Mouse (Mus musculus) liver, embryonic 13.5 days (tissue): ENCODE measurements around the gene Dhx33. TPM values are rescaled to one million over a fixed set of nuclear protein-coding genes. Genes with fewer than 3 reads are reported as not detected.

Experiments
- ATAC-seq: fragments of 200-750 bp; cut with Nextera tagmentation; 2 replicates; pipeline ENCODE4 v1.8.0; 2017; ENCODE audit warnings: low read depth, mild to moderate bottlenecking, moderate number of reproducible peaks, moderate library complexity
- DNase-seq: peaks from one replicate; pipeline ENCODE4 v3.0.0; 2022
- H3K27ac ChIP-seq: fragments of 300-500 bp; sonication (generic); 2 replicates; pipeline ENCODE4 v1.5.1; 2015; ENCODE audit warnings: moderate library complexity, mild to moderate bottlenecking, inconsistent platforms
- H3K27me3 ChIP-seq: fragments of 300-500 bp; sonication (generic); 2 replicates; pipeline ENCODE4 v1.6.1; 2015; ENCODE audit warnings: mild to moderate bottlenecking, inconsistent platforms
- H3K36me3 ChIP-seq: fragments of 300-500 bp; sonication (generic); 2 replicates; pipeline ENCODE4 v1.6.1; 2015; ENCODE audit warnings: mild to moderate bottlenecking, inconsistent platforms
- H3K4me1 ChIP-seq: fragments of 300-500 bp; sonication (generic); replicated peaks from 2 replicates; pipeline ENCODE4 v1.6.1; 2015; ENCODE audit warnings: inconsistent platforms
- H3K4me2 ChIP-seq: fragments of 300-500 bp; sonication (generic); 2 replicates; pipeline ENCODE4 v1.6.1; 2015; ENCODE audit warnings: inconsistent platforms, mild to moderate bottlenecking, moderate library complexity
- H3K4me3 ChIP-seq: fragments of 300-500 bp; sonication (generic); replicated peaks from 2 replicates; pipeline ENCODE4 v1.5.1; 2015; ENCODE audit warnings: mild to moderate bottlenecking, inconsistent platforms
- H3K9ac ChIP-seq: fragments of 300-500 bp; sonication (generic); 2 replicates; pipeline ENCODE4 v1.6.1; 2015; ENCODE audit warnings: mild to moderate bottlenecking, inconsistent platforms
- H3K9me3 ChIP-seq: fragments of 300-500 bp; sonication (generic); replicated peaks from 2 replicates; pipeline ENCODE4 v1.6.1; 2016; ENCODE audit warnings: inconsistent platforms
- WGBS: fragments of 180-500 bp; shearing (Covaris S2); methylation state at CpG from one replicate; pipeline ENCODE4 v1.1.7; 2015; ENCODE audit not compliant: insufficient replicate concordance; 5-methylcytosine and 5-hydroxymethylcytosine counted together
- polyA plus RNA-seq: library from polyadenylated mRNA; unstranded; fragments of >200 nt; fragmentation: Nextera tagmentation; extraction: Ambion mirVana; gene quantifications from 2 replicates; pipeline ENCODE4 v1.2.1, GENCODE M21; 2015

Dhx33 gene
- polyA plus RNA-seq, 1 experiment from 2014 or later: 7.5 TPM

- H3K4me3 ChIP-seq: no peak overlapping the region
- H3K27me3 ChIP-seq: no peaks in the 10 kb centered on the region
- DNase-seq (no peak), ATAC-seq (peak; percentile 23; the same call in 1 of the 2 replicates)
- WGBS: 43% methylated on average over 5 of the region's 5 CpGs
- H3K4me1 ChIP-seq: peaks cover 26% of the 10 kb centered on the region
- no peaks in the 10 kb centered on the region for H3K9me3 ChIP-seq
- no peak overlapping the region for H3K27ac ChIP-seq
- H3K36me3 ChIP-seq: peaks cover 95% of the 10 kb centered on the region
- H3K9ac ChIP-seq: no peak overlapping the region
- no peak overlapping the region for H3K4me2 ChIP-seq
Observed at GRCm38 (mm10) chr11:70960786-70961554, 43.3 kb downstream of the Dhx33 start.

GRCm38 (mm10) chr11:70954711-70955110 lies 49.5 kb downstream of the Dhx33 start:
- H3K4me3 ChIP-seq: no peak overlapping the region
- H3K27me3 ChIP-seq: no peaks in the 10 kb centered on the region
- no peak overlapping the region for H3K9ac ChIP-seq
- whole genome bisulfite sequencing: 79% methylated on average over 4 of the region's 4 CpGs
- no peak overlapping the region for H3K4me2 ChIP-seq
- peaks cover 96% of the 10 kb centered on the region for H3K36me3 ChIP-seq
- H3K4me1 ChIP-seq: no peaks in the 10 kb centered on the region
- DNase-seq (no peak), ATAC-seq (no peak)
- H3K9me3 ChIP-seq: no peaks in the 10 kb centered on the region
- H3K27ac ChIP-seq: no peak overlapping the region

- Histone ChIP-seq H3K4me2 (no peak overlapping the region), H3K27ac (no peak overlapping the region), H3K36me3 (peaks cover 87% of the 10 kb centered on the region), H3K4me1 (no peaks in the 10 kb centered on the region), H3K4me3 (no peak overlapping the region), H3K9ac (no peak overlapping the region), H3K27me3 (no peaks in the 10 kb centered on the region), H3K9me3 (no peaks in the 10 kb centered on the region)
- WGBS: 81% methylated on average over 4 of the region's 4 CpGs
- ATAC-seq (no peak), DNase-seq (no peak)
Observed at GRCm38 (mm10) chr11:70944935-70945817, 59.1 kb downstream of the Dhx33 start.

- no peak for DNase-seq
- Histone ChIP-seq H3K9ac (no peak overlapping the region), H3K27me3 (no peaks in the 10 kb centered on the region), H3K4me2 (no peak overlapping the region), H3K36me3 (peaks cover 83% of the 10 kb centered on the region), H3K27ac (no peak overlapping the region), H3K4me1 (no peaks in the 10 kb centered on the region), H3K9me3 (no peaks in the 10 kb centered on the region), H3K4me3 (no peak overlapping the region)
- WGBS: 93% methylated on average over 7 of the region's 7 CpGs
- ATAC-seq: no peak
Observed at GRCm38 (mm10) chr11:70943651-70944050, 60.6 kb downstream of the Dhx33 start.

- ATAC-seq (no peak), DNase-seq (no peak)
- Histone ChIP-seq H3K36me3 (peaks cover 82% of the 10 kb centered on the region), H3K4me2 (no peak overlapping the region), H3K27me3 (no peaks in the 10 kb centered on the region), H3K4me1 (no peaks in the 10 kb centered on the region), H3K9me3 (no peaks in the 10 kb centered on the region), H3K9ac (no peak overlapping the region), H3K27ac (no peak overlapping the region), H3K4me3 (no peak overlapping the region)
- 89% methylated on average over 1 of the region's 1 CpGs for WGBS
Observed at GRCm38 (mm10) chr11:70942596-70942995, 61.6 kb downstream of the Dhx33 start.

GRCm38 (mm10) chr11:70935316-70935715 lies 68.9 kb downstream of the Dhx33 start:
- Histone ChIP-seq H3K9ac (no peak overlapping the region), H3K27me3 (no peaks in the 10 kb centered on the region), H3K4me2 (no peak overlapping the region), H3K36me3 (peaks cover 65% of the 10 kb centered on the region), H3K4me1 (no peaks in the 10 kb centered on the region), H3K4me3 (no peak overlapping the region), H3K27ac (no peak overlapping the region), H3K9me3 (no peaks in the 10 kb centered on the region)
- DNase-seq (no peak), ATAC-seq (no peak)
- 86% methylated on average over 7 of the region's 7 CpGs for WGBS

Other genes with a start within 250 kb of the Dhx33 start
- gene Zfp3, start 240.2 kb downstream of the Dhx33 start, polyA plus RNA-seq: 1.2 and 1.8 TPM in 2 replicates
- gene Scimp, start 191.9 kb downstream of the Dhx33 start, polyA plus RNA-seq: 0.18 and 0.41 TPM in 2 replicates
- 17.6 and 18.6 TPM in 2 replicates for gene Rabep1, start 159.7 kb downstream of the Dhx33 start, polyA plus RNA-seq
- 67.4 and 78.9 TPM in 2 replicates for gene Nup88, start 34.5 kb downstream of the Dhx33 start, polyA plus RNA-seq
- gene Rpain, start 34.2 kb downstream of the Dhx33 start, polyA plus RNA-seq: 95.3 and 97.0 TPM in 2 replicates
- 321 and 342 TPM in 2 replicates for gene C1qbp, start 21.4 kb downstream of the Dhx33 start, polyA plus RNA-seq
- gene Mis12, start 15.2 kb upstream of the Dhx33 start, polyA plus RNA-seq: 22.6 and 25.4 TPM in 2 replicates
- gene Derl2, start 15.4 kb upstream of the Dhx33 start, polyA plus RNA-seq: 36.8 and 50.0 TPM in 2 replicates
- 5.0 and 6.3 TPM in 2 replicates for gene 6330403K07Rik, start 29.1 kb upstream of the Dhx33 start, polyA plus RNA-seq
- gene Nlrp1a, start 140.3 kb upstream of the Dhx33 start, polyA plus RNA-seq: 0.10 and 0.12 TPM in 2 replicates
- gene Nlrp1b, start 226.3 kb upstream of the Dhx33 start, polyA plus RNA-seq: not detected in 2 replicates